Mouse (Mus musculus) limb, embryonic 14.5 days (tissue): ENCODE data around the gene Accsl. TPM values are rescaled to one million over a fixed set of nuclear protein-coding genes. Genes with fewer than 3 reads are reported as not detected.

ENCODE experiments used
- ATAC-seq: fragments of 200-750 bp; cut with Nextera tagmentation; 2 replicates; pipeline ENCODE4 v1.8.0; 2017; ENCODE audit warnings: low read depth, moderate number of reproducible peaks, moderate TSS enrichment; ENCODE audit not compliant: low FRiP score
- DNase-seq: peaks from one replicate; pipeline ENCODE4 v3.0.0-alpha.2; 2015; ENCODE audit warnings: low spot score
- H3K27ac ChIP-seq: fragments of 300-500 bp; sonication (generic); replicated peaks from 2 replicates; pipeline ENCODE4 v1.5.1; 2014; ENCODE audit warnings: low read depth, mild to moderate bottlenecking, low read length, moderate library complexity, mixed read lengths
- H3K27me3 ChIP-seq: fragments of 300-500 bp; sonication (generic); 2 replicates; pipeline ENCODE4 v1.6.1; 2014; ENCODE audit warnings: low read length, mixed read lengths; ENCODE audit not compliant: control insufficient read depth, insufficient read depth
- H3K36me3 ChIP-seq: fragments of 300-500 bp; sonication (generic); 2 replicates; pipeline ENCODE4 v1.6.1; 2014; ENCODE audit warnings: mild to moderate bottlenecking, low read length, moderate library complexity, mixed read lengths; ENCODE audit not compliant: control insufficient read depth, insufficient read depth
- H3K4me1 ChIP-seq: fragments of 300-500 bp; sonication (generic); 2 replicates; pipeline ENCODE4 v1.6.1; 2014; ENCODE audit warnings: antibody characterized with exemption, low read length, mixed read lengths; ENCODE audit not compliant: control insufficient read depth, insufficient read depth
- H3K4me2 ChIP-seq: fragments of 300-500 bp; sonication (generic); replicated peaks from 2 replicates; pipeline ENCODE4 v1.6.1; 2014; ENCODE audit warnings: low read depth, mild to moderate bottlenecking, low read length, moderate library complexity; ENCODE audit not compliant: severe bottlenecking
- H3K4me3 ChIP-seq: fragments of 300-500 bp; sonication (generic); replicated peaks from 2 replicates; pipeline ENCODE4 v1.5.1; 2014; ENCODE audit warnings: low read length
- H3K9ac ChIP-seq: fragments of 300-500 bp; sonication (generic); 2 replicates; pipeline ENCODE4 v1.6.1; 2014; ENCODE audit warnings: mild to moderate bottlenecking, low read depth, low read length, moderate library complexity; ENCODE audit not compliant: severe bottlenecking
- H3K9me3 ChIP-seq: fragments of 300-500 bp; sonication (generic); 2 replicates; pipeline ENCODE4 v1.6.1; 2016; ENCODE audit warnings: low read length; ENCODE audit not compliant: control insufficient read depth
- POLR2A ChIP-seq: fragments of 200-500 bp; IDR thresholded peaks from 2 replicates; pipeline ENCODE4 v1.8.0; 2012; ENCODE audit warnings: inconsistent platforms, mild to moderate bottlenecking, moderate library complexity, borderline replicate concordance; ENCODE audit not compliant: insufficient read depth, insufficient read length; ENCODE audit errors: extremely low read depth
- WGBS: fragments of 180-500 bp; shearing (Covaris S2); extraction: QIAGEN DNeasy Blood & Tissue Kit; methylation state at CpG from one replicate; pipeline ENCODE4 v1.1.7; 2014; 5-methylcytosine and 5-hydroxymethylcytosine counted together
- polyA plus RNA-seq, 2 experiments: library from polyadenylated mRNA; depleted of rRNA in 1 of 2; stranded (reverse) in 1 of 2; unstranded in 1 of 2; fragments of >200 nt; fragmentation: Nextera tagmentation in 1 of 2; extraction: Ambion mirVana in 1 of 2; gene quantifications; 2 replicates each; pipeline versions ENCODE4 v1.2.1 to v1.2.3; 2012 to 2014

The Accsl gene
- polyA plus RNA-seq, 2 experiments = 0.15 TPM; not detected in 1

GRCm38 (mm10) chr2:93868566-93868965 lies 391 bp downstream of the Accsl start:
- Histone ChIP-seq H3K9ac (no peak overlapping the region), H3K27me3 (no peaks in the 10 kb centered on the region), H3K4me1 (no peaks in the 10 kb centered on the region), H3K9me3 (no peaks in the 10 kb centered on the region), H3K36me3 (no peaks in the 10 kb centered on the region), H3K4me3 (no peak overlapping the region), H3K4me2 (no peak overlapping the region), H3K27ac (no peak overlapping the region)
- DNase-seq (no peak), ATAC-seq (no peak)
- no peak for TF ChIP-seq POLR2A
- 87% methylated on average over 11 of the region's 11 CpGs for WGBS

GRCm38 (mm10) chr2:93863229-93863628 lies 5.7 kb downstream of the Accsl start:
- DNase-seq = no peak
- no peak overlapping the region for H3K9ac ChIP-seq
- ATAC-seq = no peak
- H3K4me3 ChIP-seq = no peak overlapping the region
- H3K27me3 ChIP-seq = no peaks in the 10 kb centered on the region
- no peak overlapping the region for H3K4me2 ChIP-seq
- no peaks in the 10 kb centered on the region for H3K9me3 ChIP-seq
- no peak overlapping the region for H3K27ac ChIP-seq
- no peaks in the 10 kb centered on the region for H3K4me1 ChIP-seq
- TF ChIP-seq POLR2A = no peak
- no peaks in the 10 kb centered on the region for H3K36me3 ChIP-seq
- WGBS = 65% methylated on average over 4 of the region's 4 CpGs

GRCm38 (mm10) chr2:93858845-93859244 lies 10.1 kb downstream of the Accsl start:
- H3K9ac ChIP-seq = no peak overlapping the region
- DNase-seq (no peak), ATAC-seq (no peak)
- H3K27me3 ChIP-seq = no peaks in the 10 kb centered on the region
- no peaks in the 10 kb centered on the region for H3K9me3 ChIP-seq
- TF ChIP-seq POLR2A = no peak
- no peak overlapping the region for H3K27ac ChIP-seq
- 74% methylated on average over 12 of the region's 12 CpGs for WGBS
- no peak overlapping the region for H3K4me3 ChIP-seq
- H3K36me3 ChIP-seq = no peaks in the 10 kb centered on the region
- no peaks in the 10 kb centered on the region for H3K4me1 ChIP-seq
- H3K4me2 ChIP-seq = no peak overlapping the region

- Histone ChIP-seq H3K4me1 (peaks cover 11% of the 10 kb centered on the region), H3K4me2 (no peak overlapping the region), H3K9me3 (no peaks in the 10 kb centered on the region), H3K4me3 (no peak overlapping the region), H3K36me3 (no peaks in the 10 kb centered on the region), H3K27ac (no peak overlapping the region), H3K27me3 (no peaks in the 10 kb centered on the region), H3K9ac (no peak overlapping the region)
- no peak for ATAC-seq
- WGBS = 29% methylated on average over 1 of the region's 1 CpGs
- TF ChIP-seq POLR2A = no peak
- DNase-seq = peak; percentile 7
Observed at GRCm38 (mm10) chr2:93851303-93851702, 17.7 kb downstream of the Accsl start.

- no peak for ATAC-seq
- TF ChIP-seq POLR2A = no peak
- Histone ChIP-seq H3K9me3 (no peaks in the 10 kb centered on the region), H3K9ac (no peak overlapping the region), H3K4me1 (peaks cover 11% of the 10 kb centered on the region), H3K27ac (no peak overlapping the region), H3K4me3 (peak overlapping the region; percentile 61; the same call in 1 of the 2 replicates), H3K36me3 (no peaks in the 10 kb centered on the region), H3K27me3 (no peaks in the 10 kb centered on the region), H3K4me2 (peak overlapping the region; percentile 75; the same call in 1 of the 2 replicates)
- peak; percentile 9 for DNase-seq
- WGBS = 35% methylated on average over 13 of the region's 13 CpGs
Observed at GRCm38 (mm10) chr2:93850317-93850944, 18.5 kb downstream of the Accsl start.

- ATAC-seq = peak; percentile 89
- peak within 1 kb of the TSS; percentile 61 for H3K4me3 ChIP-seq
- H3K9me3 ChIP-seq = no peaks in the 10 kb centered on the region
- peak; percentile 92 for DNase-seq
- peak within 1 kb of the TSS; percentile 71 for H3K27ac ChIP-seq
- H3K27me3 ChIP-seq = no peaks in the 10 kb centered on the region
- H3K36me3 ChIP-seq = peaks cover 2% of the 10 kb centered on the region
- peak; percentile 47; the same call in 1 of the 2 replicates for TF ChIP-seq POLR2A
- WGBS = 0% methylated on average over 28 of the region's 28 CpGs
- H3K4me1 ChIP-seq = peaks cover 11% of the 10 kb centered on the region
- H3K4me2 ChIP-seq = peak within 1 kb of the TSS; percentile 75
- peak within 1 kb of the TSS; percentile 69 for H3K9ac ChIP-seq
Observed at GRCm38 (mm10) chr2:93849505-93850089, 19.4 kb downstream of the Accsl start, which contains the start of gene Accs. Gene Accs, minus strand, starts transcription at chr2:93849943.
